In genomic region chr1:82831547-82832240, GRCm38 (mm10) we compare ENCODE assay signal across 1 mouse cellular context.
TF ChIP-seq lines count a peak whose summit lies in the region.

No protein-coding gene starts in this region.

TF ChIP-seq in CH12.LX, 34 proteins besides CTCF, POLR2A, EP300 and RAD21 (continued from another document):
- TF ChIP-seq NRF1 (IDR thresholded peaks at IDR 0.05; ENCODE audit: low read depth, low read length), result no peak
- TF ChIP-seq RCOR1 (conservative IDR thresholded peaks at IDR 0.05; ENCODE audit: low read depth, low read length), result no peak
- TF ChIP-seq MAZ (IDR thresholded peaks at IDR 0.05; ENCODE audit: low read depth, low read length), result no peak; the same call in 1 of the 2 replicates
- TF ChIP-seq USF2 (conservative IDR thresholded peaks at IDR 0.05; ENCODE audit: low read depth, low read length), result peak; percentile 51
- no peak; the same call in 1 of the 2 replicates for TF ChIP-seq SMC3 (IDR thresholded peaks at IDR 0.05; ENCODE audit: low read depth, low read length)
- peak; percentile 68; the same call in 1 of the 2 replicates for TF ChIP-seq IRF4 (IDR thresholded peaks at IDR 0.05; ENCODE audit: low read depth, low read length)
- TF ChIP-seq HCFC1 (IDR thresholded peaks at IDR 0.05; ENCODE audit: low read depth, low read length), result no peak
- no peak for TF ChIP-seq NELFE (IDR thresholded peaks at IDR 0.05; ENCODE audit: low read depth, low read length)
- no peak for TF ChIP-seq JUND (conservative IDR thresholded peaks at IDR 0.05; ENCODE audit: low read depth, low read length)
- TF ChIP-seq CHD1 (IDR thresholded peaks at IDR 0.05; ENCODE audit: low read depth, low read length), result no peak
- TF ChIP-seq MAFK (IDR thresholded peaks at IDR 0.05; ENCODE audit: insufficient replicate concordance, low read length), result no peak
- TF ChIP-seq USF1 (IDR thresholded peaks at IDR 0.05; ENCODE audit: low read depth, low read length), result peak; percentile 69
- TF ChIP-seq POLR2AphosphoS2 (IDR thresholded peaks at IDR 0.05; ENCODE audit: low read depth, low read length), result no peak
